Mouse (Mus musculus): Measurements from ENCODE around the gene Fbxo8.

The Fbxo8 gene

DNA sequence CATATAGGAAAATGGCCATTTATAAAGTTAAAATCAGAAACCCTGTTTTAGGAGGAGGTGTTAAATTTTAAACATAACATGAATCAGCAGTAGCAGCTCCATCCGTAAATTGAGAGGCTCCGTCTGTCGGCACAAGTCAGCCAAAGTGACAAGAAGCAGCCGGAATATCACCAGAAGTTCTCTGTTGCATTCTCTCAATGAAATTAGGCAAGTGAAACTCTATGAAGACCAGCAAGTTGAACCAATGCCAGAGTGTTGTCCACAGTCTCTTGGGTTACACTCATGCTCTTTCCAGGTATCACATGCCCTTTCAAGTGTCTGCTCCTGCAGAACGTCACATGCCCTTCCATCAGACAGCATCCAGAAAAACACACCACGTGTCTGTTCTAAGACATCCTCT lies 60.8 kb downstream of the Fbxo8 start:
- in situ Hi-C loops (cut with MboI, MseI): no loop called here

- in situ Hi-C loops (cut with MboI, MseI): no loop called here
Measured at GRCm38 (mm10) chr8:56614235-56614634, 63.3 kb downstream of the Fbxo8 start.

DNA sequence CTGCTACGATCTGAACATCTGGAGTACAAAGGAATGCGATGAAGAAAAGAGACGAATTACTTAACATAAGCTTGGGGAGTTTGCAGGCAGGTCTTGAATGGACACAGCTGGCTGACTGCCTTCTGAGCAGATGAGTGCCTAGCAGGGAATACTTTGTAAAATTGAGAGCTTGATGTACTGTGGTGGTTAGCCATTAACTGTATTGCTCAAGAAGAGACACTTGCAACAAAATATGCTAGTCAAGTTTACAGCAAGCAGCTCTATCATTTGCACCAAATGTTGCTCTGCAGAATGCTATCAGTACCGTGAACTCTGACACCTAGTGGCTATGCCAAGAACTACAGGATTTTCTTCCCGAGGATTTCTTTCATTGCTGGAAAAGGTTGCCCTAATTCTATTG lies 64.1 kb downstream of the Fbxo8 start:
- in situ Hi-C loops (cut with MboI, MseI): no loop called here

DNA sequence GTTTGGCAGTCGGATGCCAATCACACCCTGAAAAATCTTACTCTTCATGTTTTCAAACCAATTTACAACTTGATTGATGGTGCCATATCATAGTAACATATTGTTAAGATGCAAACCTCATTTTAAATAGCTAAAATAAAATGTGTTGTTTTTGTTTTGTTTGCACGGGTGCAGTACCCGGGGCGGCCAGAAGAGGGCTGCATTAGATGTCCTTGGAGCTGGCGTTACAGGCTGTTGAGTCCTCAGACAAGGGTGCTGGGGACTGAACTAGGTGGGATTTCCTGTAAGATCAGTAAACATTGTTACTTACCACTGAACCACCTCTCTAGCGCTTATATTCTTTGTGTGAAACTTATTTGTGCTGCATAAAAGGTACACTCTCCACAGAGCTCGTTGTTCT lies 65.4 kb downstream of the Fbxo8 start:
- in situ Hi-C loops (cut with MboI, MseI): no loop called here

DNA sequence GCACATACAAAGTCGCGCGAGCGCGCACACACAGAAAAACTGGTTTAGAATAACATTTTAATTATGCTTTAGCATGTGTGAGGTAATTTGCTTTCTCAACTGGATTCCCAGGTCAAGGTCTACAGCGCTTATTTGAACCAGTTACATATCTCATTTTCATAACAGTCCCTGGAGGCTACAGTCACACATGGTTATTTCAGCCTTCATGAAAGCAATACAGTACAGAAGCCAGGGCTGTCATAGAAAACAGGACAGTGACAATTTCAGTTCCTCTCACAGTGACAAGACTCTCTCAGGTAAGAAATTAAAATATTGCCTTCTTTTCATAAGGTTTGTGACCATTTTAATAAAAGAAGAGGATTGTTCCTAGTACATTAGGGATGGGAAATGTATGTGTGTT lies 66.4 kb downstream of the Fbxo8 start:
- in situ Hi-C loops (cut with MboI, MseI): no loop called here

- in situ Hi-C loops (cut with MboI, MseI): no loop called here
Measured at GRCm38 (mm10) chr8:56619056-56619455, 68.2 kb downstream of the Fbxo8 start.

- in situ Hi-C loops (cut with MboI, MseI): no loop called here
Measured at GRCm38 (mm10) chr8:56619571-56619970, 68.7 kb downstream of the Fbxo8 start.

- in situ Hi-C loops (cut with MboI, MseI): no loop called here
Measured at GRCm38 (mm10) chr8:56620691-56621090, 69.8 kb downstream of the Fbxo8 start.

GRCm38 (mm10) chr8:56621093-56621492 lies 70.2 kb downstream of the Fbxo8 start:
- in situ Hi-C loops (cut with MboI, MseI): no loop called here

- in situ Hi-C loops (cut with MboI, MseI): no loop called here
Measured at GRCm38 (mm10) chr8:56622470-56623024, 71.7 kb downstream of the Fbxo8 start.

DNA sequence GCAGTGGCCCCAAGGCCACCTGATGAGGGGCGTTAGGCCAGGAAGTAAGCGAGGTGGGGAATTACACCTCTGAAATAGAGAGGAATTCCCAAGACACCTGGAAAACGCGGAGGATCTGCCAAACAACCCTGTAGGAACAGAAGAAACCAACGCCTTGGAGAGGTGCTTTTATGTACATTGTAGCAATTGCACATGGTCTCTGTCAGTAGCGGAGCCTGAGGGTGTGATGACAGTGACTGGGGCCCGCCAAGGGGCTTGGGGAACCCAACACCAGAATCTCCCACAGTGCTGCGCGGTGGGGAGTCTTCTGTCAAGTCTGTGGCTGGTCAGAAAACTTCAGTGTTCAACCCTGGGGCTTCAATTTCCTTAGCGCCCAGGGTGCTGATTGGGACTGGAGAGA lies 72.5 kb downstream of the Fbxo8 start:
- in situ Hi-C loops (cut with MboI, MseI): no loop called here

- in situ Hi-C loops (cut with MboI, MseI): no loop called here
Measured at GRCm38 (mm10) chr8:56629160-56629559, 78.3 kb downstream of the Fbxo8 start.

GRCm38 (mm10) chr8:56639277-56639676 lies 88.4 kb downstream of the Fbxo8 start:
- in situ Hi-C loops (cut with MboI, MseI): no loop called here

Data from T-helper 2 cell (primary cell).